Mouse (Mus musculus) spleen, adult 2 months (tissue): ENCODE results near the gene Slc22a1. TPM values are rescaled to one million over a fixed set of nuclear protein-coding genes. Genes with fewer than 3 reads are reported as not detected.
"Not testable (repeated sequence)": the region's sequence is repeated elsewhere in the genome, so short reads cannot be mapped to it uniquely, and the experiment has no call there.

Experiments used
- DNase-seq, 2 experiments: peaks; one replicate each; pipeline versions ENCODE4 v3.0.0 to v3.0.0-alpha.2; 2012 to 2021; ENCODE audit warnings: low spot score in 2 of 2, low read depth in 1 of 2
- H3K27ac ChIP-seq: fragments of 200-500 bp; 2 replicates; pipeline ENCODE4 v1.5.1; 2012; ENCODE audit warnings: low read length, inconsistent platforms; ENCODE audit not compliant: insufficient read depth
- H3K27me3 ChIP-seq: fragments of 200-500 bp; 2 replicates; pipeline ENCODE4 v1.6.1; 2012; ENCODE audit warnings: mild to moderate bottlenecking, moderate library complexity, low read length, inconsistent platforms; ENCODE audit not compliant: control insufficient read depth, insufficient read depth
- H3K36me3 ChIP-seq: fragments of 200-500 bp; 2 replicates; pipeline ENCODE4 v1.6.1; 2012; ENCODE audit warnings: mild to moderate bottlenecking, low read length, inconsistent platforms; ENCODE audit not compliant: control insufficient read depth, insufficient read depth
- H3K4me1 ChIP-seq: fragments of 200-500 bp; 2 replicates; pipeline ENCODE4 v1.6.1; 2011; ENCODE audit warnings: inconsistent platforms; ENCODE audit not compliant: control insufficient read depth, insufficient read depth, insufficient read length
- H3K4me3 ChIP-seq: fragments of 200-500 bp; 2 replicates; pipeline ENCODE4 v1.5.1; 2011; ENCODE audit warnings: mild to moderate bottlenecking, inconsistent platforms; ENCODE audit not compliant: insufficient read depth, insufficient read length; ENCODE audit errors: extremely low read depth
- CTCF ChIP-seq: fragments of 200-500 bp; IDR thresholded peaks from 2 replicates; pipeline ENCODE4 v1.5.1; 2011; ENCODE audit warnings: mild to moderate bottlenecking, inconsistent platforms; ENCODE audit not compliant: insufficient read depth, insufficient read length, insufficient replicate concordance; ENCODE audit errors: extremely low read depth
- POLR2A ChIP-seq: fragments of 200-500 bp; IDR thresholded peaks from 2 replicates; pipeline ENCODE4 v1.6.1; 2011; ENCODE audit warnings: low read depth, low read length, inconsistent platforms
- WGBS: fragments of 180-500 bp; shearing (Covaris S2); methylation state at CpG from one replicate; pipeline ENCODE4 v1.1.7; 2018; 5-methylcytosine and 5-hydroxymethylcytosine counted together
- polyA plus RNA-seq: library from polyadenylated mRNA; depleted of rRNA; stranded (reverse); fragments of >200 nt; gene quantifications from 2 replicates; pipeline ENCODE4 v1.2.3, GENCODE M21; 2012

The Slc22a1 gene
- polyA plus RNA-seq, 1 experiment: 0.04 TPM

DNA sequence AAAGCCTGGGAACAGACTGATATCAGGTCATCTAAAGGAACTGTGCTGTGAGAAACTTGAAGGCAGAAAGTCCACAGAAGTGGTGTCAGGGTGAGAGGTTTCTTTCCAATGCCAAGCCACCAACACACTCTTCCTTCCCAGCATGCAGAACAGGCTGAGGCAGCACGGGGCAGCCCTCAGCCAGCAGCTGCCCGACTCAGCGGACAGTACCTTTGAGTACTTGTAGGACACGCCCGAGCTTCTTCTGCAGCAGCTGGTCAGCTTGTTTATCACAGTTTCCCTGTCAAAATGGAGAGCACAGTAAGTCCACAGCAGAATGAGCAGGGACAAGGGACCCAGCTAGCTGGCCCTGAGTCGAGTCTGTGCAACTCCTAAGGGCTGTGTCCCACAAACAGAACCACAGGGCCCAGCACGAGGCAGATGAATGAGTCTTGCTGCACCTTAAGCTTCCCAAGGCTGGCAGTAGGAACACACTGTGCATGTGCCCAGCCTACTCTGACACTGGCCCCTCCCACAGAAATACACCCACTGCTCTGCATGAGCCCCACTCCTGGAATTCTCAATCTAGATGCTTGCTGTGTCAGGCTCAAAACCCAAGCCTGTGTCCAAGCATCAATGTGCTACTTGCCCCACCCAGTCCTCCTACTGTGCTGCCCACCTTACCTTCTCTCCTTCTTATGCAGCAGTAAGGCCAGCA, 9.4 kb upstream of the Slc22a1 start:
- Histone ChIP-seq H3K4me1 (no peaks in the 10 kb centered on the region), H3K27me3 (no peaks in the 10 kb centered on the region), H3K36me3 (peaks cover 9% of the 10 kb centered on the region), H3K27ac (no peak overlapping the region), H3K4me3 (no peak overlapping the region)
- no peak for DNase-seq
- WGBS: 83% methylated on average over 7 of the region's 7 CpGs
- TF ChIP-seq CTCF: no peak
- TF ChIP-seq POLR2A: no peak

DNA sequence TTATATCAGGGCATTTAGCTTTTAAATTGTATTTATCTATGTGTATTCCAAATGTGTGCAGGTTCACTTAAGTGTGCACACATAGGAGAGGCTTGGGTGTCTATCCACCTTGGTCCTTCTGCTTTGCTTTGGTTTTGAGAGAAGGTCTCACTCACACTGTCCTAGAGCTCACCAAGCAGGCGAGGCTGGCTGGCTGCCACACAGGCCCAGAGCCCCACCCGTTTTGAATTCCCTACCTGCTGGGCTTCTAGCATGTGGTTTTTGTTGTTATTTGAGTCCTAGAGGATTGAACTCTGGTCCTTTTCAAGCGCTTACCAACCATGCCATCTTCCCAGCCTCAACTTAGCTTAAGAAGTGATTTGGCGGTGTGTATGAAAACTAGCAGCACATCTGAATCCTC, 8.8 kb upstream of the Slc22a1 start:
- Histone ChIP-seq H3K4me1 (no peaks in the 10 kb centered on the region), H3K36me3 (peaks cover 9% of the 10 kb centered on the region), H3K4me3 (no peak overlapping the region), H3K27me3 (no peaks in the 10 kb centered on the region), H3K27ac (no peak overlapping the region)
- 86% methylated on average over 4 of the region's 4 CpGs for WGBS
- DNase-seq: no peak
- TF ChIP-seq POLR2A: no peak
- no peak for TF ChIP-seq CTCF

DNA sequence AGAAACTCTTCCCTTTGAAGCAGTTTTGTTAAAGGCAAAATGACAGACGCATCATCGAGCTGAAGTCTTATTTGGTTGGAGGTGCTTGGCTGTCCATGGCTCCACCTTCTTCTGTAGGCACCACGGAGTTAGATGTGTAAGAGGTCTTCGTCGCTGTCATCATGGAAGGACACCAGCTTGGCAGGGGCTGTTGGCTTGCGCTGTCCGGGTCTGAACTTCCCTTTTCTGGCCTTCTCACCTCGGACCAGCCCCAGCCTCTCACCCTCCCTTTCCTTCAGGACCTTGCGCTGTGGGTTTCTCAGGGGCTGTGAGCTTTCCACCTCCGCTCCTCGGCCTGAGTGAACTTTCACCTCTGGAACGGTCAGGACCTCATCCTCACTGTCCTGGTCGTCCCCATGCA, 8.0 kb upstream of the Slc22a1 start:
- Histone ChIP-seq H3K4me1 (no peaks in the 10 kb centered on the region), H3K27ac (no peak overlapping the region), H3K4me3 (no peak overlapping the region), H3K36me3 (peaks cover 9% of the 10 kb centered on the region), H3K27me3 (no peaks in the 10 kb centered on the region)
- TF ChIP-seq POLR2A (no peak), CTCF (no peak)
- no peak for DNase-seq
- 84% methylated on average over 13 of the region's 13 CpGs for WGBS

DNA sequence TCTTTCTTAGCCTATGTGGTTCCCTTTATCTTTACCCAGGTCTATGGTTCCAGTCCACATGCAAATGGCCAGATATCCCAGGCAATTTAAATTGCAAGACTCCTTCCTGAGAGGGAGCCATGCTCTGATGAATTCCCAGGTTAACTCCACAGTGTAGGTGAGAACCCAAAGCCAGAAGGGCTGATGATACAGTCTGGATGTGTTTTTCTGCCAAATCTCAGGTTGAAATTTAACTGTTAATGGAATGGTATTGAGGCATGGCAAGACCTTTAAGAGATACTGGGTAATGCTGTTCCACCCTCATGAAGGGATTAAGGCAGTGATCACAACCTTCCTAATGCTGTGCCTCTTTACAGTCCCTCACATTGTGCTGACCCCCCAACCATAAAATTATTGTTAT, 2.6 kb upstream of the Slc22a1 start:
- Histone ChIP-seq H3K4me3 (no peak overlapping the region), H3K27me3 (no peaks in the 10 kb centered on the region), H3K36me3 (no peaks in the 10 kb centered on the region), H3K4me1 (0 out of 2 replicates have a peak, but pooled peaks cover 2% of the 10 kb centered on the region), H3K27ac (no peak overlapping the region)
- TF ChIP-seq CTCF (no peak), POLR2A (no peak)
- DNase-seq: no peak

DNA sequence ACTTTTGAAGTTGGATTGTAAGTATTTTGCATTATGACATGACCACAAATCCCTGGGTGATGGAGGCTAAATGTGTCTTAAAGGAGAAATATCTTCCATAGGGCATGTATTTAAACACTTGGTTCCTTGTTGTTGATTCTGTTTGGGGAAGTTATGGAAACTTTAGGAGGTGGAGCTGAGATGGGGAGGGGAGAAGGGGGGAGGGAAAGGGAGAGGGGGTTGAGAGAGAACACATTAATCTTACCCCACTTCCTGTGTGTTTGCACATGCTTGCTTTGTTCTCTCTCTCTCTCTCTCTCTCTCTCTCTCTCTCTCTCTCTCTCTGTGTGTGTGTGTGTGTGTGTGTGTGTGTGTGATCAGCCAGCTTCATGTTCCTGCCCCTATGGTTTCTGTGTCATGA, 1.5 kb upstream of the Slc22a1 start:
- Histone ChIP-seq H3K27ac (no peak overlapping the region), H3K36me3 (no peaks in the 10 kb centered on the region), H3K4me3 (no peak overlapping the region), H3K27me3 (no peaks in the 10 kb centered on the region), H3K4me1 (0 out of 2 replicates have a peak, but pooled peaks cover 2% of the 10 kb centered on the region)
- no peak for DNase-seq
- no peak for TF ChIP-seq POLR2A
- no peak for TF ChIP-seq CTCF

DNA sequence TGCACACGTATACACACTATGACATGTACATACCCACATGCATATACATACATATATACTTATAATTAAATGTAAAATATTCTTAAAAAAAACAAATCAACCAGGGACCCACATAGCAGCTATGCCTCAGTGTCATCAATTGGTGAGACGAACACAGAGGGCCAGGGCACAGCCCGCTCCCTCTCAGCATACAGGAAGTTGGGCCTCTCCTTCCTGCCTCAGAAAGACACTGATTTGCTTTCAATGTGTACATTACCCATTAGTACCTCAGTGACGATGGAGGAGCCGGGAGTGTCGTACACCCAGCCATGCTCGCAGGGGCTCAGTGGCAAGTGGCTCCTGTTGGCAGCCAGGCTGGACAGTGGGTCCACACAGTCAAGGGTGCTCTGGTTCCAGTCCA, 649 bp downstream of the Slc22a1 start:
- DNase-seq, H3K36me3 ChIP-seq, H3K4me1 ChIP-seq, H3K27me3 ChIP-seq, H3K27ac ChIP-seq, H3K4me3 ChIP-seq: not testable (repeated sequence)
- 74% methylated on average over 7 of the region's 7 CpGs for WGBS

DNA sequence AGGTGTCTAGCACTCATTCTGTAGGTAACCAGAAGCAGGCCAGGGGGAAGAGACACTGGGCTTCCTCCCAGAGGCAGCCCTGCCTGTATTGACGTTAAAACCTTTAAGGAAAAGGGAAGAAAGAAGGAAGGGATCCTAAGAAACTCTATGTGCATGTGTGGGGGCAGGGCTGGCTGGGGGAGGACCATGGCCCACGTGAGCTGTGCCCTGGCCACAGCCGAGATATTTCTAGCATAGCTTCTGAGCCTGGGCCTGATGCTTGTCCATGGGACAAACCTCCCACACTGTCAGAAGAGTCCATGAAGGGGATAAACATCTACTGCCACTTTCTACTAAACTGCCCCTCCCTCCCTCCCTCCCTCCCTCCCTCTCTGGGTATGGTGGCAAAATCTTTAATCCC, 1.8 kb downstream of the Slc22a1 start:
- no peaks in the 10 kb centered on the region for H3K27me3 ChIP-seq
- 57% methylated on average over 3 of the region's 3 CpGs for WGBS
- no peaks in the 10 kb centered on the region for H3K36me3 ChIP-seq
- no peak overlapping the region for H3K27ac ChIP-seq
- no peak overlapping the region for H3K4me3 ChIP-seq
- 0 out of 2 replicates have a peak, but pooled peaks cover 2% of the 10 kb centered on the region for H3K4me1 ChIP-seq
- DNase-seq: no peak
- TF ChIP-seq POLR2A (no peak), CTCF (no peak)

DNA sequence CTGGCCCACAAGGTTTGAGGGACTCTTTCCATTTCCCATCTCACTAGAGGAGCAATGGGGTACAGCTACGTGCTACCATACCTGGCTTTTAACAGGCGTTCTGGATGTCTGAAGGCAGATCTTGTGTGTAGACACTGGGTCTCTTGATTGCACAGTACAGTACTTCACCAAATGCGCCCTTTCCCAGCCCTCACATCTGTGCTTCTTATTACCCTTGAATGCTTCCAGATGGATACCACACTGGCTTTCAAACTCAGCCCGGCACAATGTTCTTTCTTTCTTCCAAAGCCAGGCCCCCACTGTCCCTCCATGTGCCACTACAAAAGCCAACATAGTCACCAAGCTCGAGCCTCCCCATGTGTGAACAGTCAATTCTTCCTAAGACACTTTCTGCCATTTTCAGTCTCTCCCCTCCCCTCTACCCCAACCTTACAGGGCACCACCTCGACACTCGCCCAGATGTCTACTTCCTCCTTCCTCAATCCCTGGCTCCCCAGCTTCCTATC, 3.3 kb downstream of the Slc22a1 start:
- no peak overlapping the region for H3K27ac ChIP-seq
- no peak for DNase-seq
- H3K27me3 ChIP-seq: no peaks in the 10 kb centered on the region
- 0 out of 2 replicates have a peak, but pooled peaks cover 2% of the 10 kb centered on the region for H3K4me1 ChIP-seq
- H3K36me3 ChIP-seq: no peaks in the 10 kb centered on the region
- no peak overlapping the region for H3K4me3 ChIP-seq
- no peak for TF ChIP-seq POLR2A
- TF ChIP-seq CTCF: no peak
- 73% methylated on average over 7 of the region's 7 CpGs for WGBS
